Mouse (Mus musculus) monocyte, adult 5-6 weeks (primary cell): ENCODE data around the gene Rnf128. TPM values are rescaled to one million over a fixed set of nuclear protein-coding genes. Genes with fewer than 3 reads are reported as not detected.

Experiments used
- ATAC-seq: fragments of 153-309, 156-312 bp; replicated peaks from 2 replicates; pipeline ENCODE4 v1.8.0; 2017; ENCODE audit warnings: mild to moderate bottlenecking; ENCODE audit not compliant: low TSS enrichment, insufficient number of reproducible peaks, severe bottlenecking, poor library complexity, low FRiP score
- total RNA-seq: library from RNA; stranded (forward); fragments of 200-1000, 200-491, 200-594 nt; gene quantifications from 3 replicates; pipeline ENCODE4 v1.2.3, GENCODE M21; 2017

Rnf128 gene
- total RNA-seq, 1 experiment from 2014 or later: 0.67 TPM

DNA sequence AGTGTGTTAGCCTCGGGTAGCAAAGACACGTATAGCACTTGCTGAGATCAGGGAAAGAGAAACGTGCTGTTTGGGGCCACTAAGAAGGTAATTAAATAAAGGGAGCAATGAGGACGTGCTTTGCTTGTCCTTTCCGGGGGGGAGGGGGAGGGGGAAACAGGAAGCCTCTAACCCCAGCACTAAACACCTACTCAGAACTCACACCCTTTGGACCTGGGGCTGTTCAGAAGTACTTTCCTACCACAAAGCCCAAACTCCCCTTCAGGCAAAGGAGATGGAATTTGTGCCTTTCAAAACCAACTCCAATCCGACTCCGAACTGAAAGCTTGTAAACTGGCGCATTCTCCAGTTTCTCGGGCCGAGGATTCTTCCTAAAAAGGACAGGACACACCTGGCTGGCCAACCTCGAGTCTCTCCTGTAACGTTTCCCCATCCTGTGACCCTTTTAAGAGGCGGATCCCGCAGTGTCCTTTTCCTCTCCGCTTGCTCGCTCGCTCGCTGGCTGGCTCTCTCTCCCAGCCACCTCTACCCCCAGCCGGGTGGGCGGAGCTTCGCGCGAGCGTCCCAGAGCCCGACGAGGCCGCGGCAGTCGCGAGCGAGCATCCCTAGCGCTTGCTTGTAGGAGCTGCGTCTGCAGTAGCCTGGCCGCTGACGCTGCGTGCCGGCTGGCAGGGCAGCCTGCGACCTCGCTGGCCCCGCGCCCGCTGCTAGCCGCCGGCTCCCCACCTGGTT lies 47.1 kb downstream of the Rnf128 start:
- ATAC-seq: peak; percentile 79

DNA sequence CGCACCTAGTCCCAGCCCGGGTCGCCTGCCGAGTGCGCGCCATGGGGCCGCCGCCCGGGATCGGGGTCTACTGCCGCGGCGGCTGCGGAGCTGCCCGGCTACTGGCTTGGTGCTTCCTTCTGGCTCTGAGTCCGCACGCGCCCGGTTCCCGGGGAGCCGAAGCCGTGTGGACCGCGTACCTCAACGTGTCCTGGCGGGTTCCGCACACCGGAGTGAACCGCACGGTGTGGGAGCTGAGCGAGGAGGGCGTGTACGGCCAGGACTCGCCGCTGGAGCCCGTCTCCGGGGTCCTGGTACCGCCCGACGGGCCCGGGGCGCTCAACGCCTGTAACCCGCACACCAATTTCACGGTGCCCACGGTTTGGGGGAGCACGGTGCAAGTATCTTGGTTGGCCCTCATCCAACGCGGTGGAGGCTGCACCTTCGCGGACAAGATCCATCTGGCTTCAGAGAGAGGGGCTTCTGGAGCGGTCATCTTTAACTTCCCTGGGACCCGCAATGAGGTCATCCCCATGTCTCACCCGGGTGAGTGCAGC lies 47.7 kb downstream of the Rnf128 start:
- no peak for ATAC-seq

DNA sequence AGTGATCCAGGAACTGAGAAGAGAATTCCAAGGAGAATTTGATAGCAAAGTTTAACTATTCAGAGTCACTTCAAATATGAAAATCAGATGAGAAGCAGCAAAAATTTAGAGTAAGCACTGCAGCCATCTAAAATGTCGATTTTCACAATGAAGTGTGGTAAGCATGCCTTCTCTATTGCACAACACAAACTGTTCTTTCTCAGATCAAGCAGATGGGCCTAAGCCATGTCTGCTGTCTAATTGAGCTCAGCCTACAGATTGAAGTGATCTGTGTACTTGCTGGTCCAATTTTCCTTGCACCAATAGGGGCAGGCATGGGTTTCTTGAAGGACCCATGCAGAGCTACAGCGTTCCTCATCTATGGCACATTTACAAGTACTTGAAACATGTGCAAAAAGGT lies 51.6 kb downstream of the Rnf128 start:
- no peak for ATAC-seq

DNA sequence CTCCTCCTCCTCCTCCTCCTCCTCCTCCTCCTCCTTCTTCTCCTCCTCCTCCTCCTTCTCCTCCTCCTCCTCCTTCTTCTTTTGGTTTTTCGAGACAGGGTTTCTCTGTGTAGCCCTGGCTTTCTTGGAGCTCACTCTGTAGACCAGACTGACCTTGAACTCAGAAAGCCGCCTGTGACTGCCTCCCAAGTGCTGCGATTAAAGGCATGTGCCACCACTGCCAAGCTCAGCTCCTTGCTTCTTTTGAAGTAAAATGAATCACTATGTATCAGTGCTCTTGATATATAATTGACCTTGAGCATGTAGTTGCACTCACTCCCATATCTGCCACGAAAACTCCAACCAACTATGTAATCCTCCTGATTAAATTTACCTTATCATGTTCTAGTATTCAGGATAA lies 59.0 kb downstream of the Rnf128 start:
- no peak for ATAC-seq

DNA sequence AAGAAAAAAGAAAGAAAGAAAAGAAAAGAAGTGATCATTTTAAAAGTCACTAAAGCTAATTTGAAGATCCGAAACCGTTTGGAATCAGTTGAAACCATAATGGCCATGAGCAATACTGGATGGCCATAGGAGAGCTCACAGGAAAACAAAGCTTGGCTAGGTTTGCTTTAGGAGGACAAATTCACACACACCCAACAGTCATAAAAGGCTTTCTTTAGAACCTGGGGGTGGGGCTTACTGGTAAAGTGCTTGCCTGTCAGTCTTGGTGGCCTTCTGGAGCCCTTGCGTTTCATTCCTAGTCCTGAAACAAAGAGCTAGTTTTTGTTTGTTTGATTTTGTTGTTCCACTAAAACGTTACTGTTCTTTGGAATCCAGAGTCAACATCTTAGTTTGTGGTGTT lies 71.6 kb downstream of the Rnf128 start:
- no peak for ATAC-seq

DNA sequence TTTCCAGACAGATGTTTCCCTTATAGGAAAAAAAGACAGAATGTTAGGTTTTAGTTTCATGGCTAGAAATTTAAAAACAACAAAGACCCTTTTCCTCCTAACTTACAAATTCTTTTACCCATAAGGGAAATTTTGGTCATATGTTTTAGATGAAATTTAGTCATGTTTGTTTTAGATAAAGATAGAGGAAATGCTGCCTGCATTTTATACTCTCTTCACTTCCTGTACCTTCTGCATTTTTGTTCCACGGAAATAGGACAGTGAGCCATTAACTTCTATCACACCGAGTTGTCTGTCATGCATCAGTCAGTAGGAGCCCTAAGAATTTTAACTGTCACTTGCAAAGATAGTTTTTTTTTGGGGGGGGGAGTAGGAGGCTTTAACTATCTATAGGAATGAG lies 76.6 kb downstream of the Rnf128 start:
- ATAC-seq: no peak

DNA sequence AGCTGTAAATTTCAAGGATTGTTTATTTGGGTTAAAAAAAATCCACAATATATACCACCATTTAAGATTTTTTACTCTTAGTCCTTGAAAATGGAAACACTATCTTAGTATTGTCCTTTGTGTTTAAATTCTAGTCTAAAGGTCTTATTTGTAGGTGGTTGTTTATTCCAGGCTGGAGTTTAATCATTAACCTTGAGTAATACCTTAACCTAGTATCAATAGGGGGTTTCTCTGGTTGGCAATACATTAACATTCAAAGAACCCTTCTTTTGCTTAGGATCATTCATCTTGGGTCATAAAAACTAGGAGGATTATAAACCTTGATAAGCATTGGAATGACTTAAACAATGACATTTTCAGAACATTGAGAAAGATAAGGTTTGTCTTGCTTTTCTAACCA lies 77.3 kb downstream of the Rnf128 start:
- no peak for ATAC-seq

DNA sequence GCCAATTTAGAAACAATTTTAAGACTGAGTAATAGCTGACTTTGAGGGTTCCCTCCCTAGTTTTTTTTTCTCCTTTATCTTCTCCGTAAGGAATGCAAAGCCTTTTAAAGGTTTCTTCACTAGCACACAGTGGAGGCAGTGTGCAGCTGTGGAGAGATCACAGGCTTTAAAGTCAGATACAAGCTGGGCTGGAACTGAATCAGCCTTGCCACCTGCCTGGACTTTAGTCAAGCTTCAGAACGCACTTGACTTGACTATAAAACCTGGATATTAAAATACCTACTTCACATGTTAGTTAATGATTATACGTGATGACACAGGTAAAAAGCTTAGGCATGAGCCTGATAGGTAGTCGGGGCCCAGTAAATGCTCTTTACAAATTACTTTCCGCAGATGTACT lies 89.1 kb downstream of the Rnf128 start:
- no peak for ATAC-seq

DNA sequence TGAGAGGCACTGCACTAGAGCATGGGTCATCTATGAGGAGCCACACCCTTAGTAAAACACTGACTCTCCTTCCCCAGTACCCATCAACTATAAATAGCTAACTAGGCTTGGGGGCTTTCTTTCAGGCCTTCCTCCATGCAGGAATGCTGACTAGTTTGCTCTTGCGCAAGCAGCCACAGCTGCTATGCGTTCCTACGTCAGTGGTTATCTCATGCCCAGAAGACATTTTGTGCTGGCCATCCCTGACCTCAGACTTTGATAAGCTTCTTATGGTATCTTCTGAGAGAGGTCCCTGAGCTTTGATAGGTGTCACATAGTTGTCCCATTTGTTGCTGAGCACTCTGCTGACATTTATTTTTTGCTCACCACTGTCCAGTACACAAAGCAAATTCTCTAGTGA lies 90.2 kb downstream of the Rnf128 start:
- no peak for ATAC-seq

DNA sequence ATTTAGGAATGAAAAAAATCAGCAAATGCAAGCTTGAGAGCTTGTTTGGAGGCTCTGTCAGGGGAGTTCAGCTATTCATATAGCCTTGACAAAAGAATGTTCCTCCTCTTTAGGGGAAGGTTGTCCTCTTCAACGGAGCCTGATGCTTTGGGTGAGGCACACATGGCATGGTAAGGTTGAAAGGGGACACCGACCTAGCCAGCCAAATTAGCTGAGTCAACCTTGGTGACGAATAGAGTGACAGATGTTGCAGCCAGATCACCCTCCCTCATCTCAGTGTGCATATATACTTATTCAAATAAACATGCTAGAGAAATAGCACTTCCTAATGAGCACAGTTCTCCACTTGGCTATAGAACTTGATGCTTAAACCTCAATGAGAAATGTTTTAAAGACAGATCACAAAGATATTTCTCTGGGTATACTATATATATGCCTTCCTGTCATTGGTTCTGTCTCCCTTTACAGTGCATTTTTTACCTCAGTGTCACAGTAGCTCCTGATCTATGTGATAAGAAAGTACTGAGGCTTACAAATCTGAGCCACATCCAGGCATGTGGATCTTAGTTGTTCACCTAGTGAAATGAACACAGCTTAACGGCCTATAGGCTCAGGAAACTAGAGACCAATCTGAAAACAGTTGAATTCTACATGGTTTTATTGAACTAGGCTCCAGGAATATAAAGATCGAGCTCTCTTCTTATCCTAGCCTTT lies 91.4 kb downstream of the Rnf128 start:
- no peak for ATAC-seq

DNA sequence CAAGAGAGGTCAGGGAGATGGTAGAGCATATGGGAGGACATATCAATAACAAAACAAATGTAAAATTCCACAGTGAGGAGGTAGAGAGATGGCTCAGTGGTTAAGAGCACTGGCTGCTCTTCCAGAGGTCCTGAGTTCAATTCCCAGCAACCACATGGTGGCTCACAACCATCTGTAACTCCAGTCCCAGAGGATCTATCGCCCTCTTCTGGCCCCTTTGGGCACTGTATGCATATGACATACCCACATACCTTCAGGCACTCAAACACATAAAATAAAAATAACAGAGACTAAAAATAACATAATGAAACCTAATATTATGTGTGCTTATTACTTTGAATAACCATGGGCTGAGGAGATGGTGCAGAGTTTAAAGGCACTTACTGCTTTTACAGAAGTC lies 99.0 kb downstream of the Rnf128 start:
- no peak for ATAC-seq

DNA sequence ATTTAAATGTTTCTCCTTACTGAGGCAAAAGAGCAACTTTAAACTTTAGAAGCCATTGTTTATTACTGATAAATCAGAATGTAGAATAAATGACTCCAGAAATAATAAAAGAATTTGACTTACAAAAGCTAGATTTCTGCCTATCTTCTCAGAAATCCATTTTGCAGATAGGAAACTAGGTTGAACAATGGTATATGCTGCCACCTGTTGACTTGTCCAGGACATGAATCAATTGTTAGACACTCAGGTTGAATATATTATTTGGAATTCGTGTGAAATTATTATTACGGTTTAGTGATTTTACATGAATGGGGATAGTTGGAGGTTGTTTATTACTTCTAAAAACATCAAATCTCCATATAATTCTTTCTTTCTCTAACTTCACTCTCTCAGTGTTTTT lies 102.7 kb downstream of the Rnf128 start:
- no peak for ATAC-seq

DNA sequence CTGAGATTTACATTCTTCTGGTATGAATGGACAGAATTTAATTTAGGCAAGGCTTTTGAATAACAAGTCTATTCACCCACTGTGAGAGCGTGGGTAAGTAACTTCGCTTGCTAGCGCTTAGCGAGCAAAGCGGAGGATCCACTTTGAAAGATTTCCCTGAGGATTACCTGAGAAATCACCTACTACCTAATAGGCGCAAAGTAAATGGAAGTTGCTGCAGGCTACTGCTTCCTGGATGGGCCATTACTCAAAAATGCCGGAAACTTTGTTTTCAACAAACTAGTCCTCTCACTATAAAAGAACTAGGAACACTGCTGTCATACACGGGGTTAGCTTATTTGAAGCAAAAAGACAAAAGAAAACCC lies 121.3 kb downstream of the Rnf128 start:
- ATAC-seq: no peak

DNA sequence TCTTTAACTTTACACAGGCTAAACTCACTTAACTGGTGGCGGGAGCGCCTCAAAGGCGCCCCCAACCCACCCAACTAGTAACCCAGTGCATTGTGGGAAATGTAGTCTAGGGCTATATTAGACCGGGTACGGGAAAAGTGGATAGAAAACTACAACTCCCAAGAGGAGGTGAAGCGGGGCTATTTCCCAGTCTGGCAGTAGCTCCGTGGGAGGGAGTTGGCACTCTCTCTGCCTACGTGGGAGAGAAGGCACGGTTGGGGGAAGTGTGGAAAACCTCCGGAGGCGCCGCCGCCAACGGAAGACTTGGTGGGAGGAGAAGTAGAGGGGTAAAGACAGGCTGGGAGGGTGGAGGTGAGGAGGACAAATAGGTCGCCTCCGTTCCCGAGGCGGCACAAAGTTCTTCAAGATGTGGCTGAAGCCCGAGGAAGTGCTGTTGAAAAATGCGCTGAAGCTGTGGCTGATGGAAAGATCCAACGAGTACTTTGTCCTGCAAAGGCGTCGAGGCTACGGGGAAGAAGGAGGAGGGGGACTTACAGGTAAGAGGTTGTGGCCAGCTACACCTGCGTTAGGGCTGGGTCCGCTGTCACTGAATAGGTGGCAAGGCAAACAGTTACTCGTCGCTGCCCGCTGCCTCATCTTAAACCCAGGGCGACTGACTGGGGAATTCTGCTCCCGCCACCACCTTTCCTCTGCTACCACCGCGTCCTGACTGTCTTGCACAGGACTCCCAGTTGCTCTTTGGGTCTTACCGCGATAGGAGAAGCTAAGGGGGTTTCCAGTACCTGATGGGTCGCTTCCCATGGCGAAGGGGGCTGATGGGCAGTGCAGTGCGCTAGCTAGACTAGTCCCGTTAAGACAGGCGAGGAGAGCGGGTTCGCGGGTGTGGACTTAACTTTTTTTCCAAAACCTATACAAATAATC lies 121.9 kb downstream of the Rnf128 start, which contains the start of gene Tbc1d8b:
Gene Tbc1d8b (plus strand): TSS at position 222 of the 921 bp plus-strand sequence.
- peak; percentile 97 for ATAC-seq

DNA sequence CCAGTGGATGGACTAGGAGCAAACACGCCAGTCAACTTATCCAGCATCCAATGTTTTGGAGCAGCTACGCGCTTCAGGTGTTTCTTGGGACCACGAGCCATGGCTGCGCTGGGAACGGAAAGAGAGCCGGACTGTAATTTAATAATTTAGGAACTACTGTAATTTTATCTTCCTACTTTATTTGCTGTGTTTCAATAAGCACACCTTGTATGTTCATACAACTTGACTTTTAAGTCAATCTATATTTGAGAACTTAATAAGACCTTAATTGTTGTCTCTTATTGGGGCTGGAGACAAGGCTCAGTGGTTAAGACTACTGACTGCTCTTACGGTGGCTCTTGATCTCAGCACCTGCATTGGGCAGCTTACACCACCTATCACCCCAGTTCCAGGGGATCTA lies 151.3 kb downstream of the Rnf128 start, which contains the start of gene Gm15013:
Gene Gm15013 (minus strand): TSS at position 101 of the 400 bp plus-strand sequence.
- no peak for ATAC-seq

DNA sequence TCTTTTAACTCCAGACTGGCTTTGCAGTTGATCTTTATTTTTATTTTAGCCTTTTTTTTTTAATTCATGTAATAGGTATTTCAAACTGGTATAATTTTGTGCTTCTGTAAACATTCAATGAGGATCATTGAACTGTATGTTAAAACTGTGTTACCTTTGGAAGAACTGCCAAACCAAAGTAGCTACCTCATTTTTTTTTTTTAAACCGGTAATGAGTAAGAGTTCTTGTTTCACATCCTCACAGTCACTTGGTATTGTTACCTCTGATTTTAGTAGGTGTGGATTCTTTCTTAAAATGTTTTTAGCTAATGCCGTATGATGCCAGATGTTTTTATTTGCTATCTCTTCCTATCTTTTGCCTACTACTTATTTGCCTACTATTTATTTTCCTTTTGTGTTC lies 159.2 kb downstream of the Rnf128 start:
- ATAC-seq: no peak
